Mouse (Mus musculus): ENCODE measurements around the gene Mrfap1. TPM values are rescaled to one million over a fixed set of nuclear protein-coding genes. Genes with fewer than 3 reads are reported as not detected.

The Mrfap1 gene
- polyA plus RNA-seq, 1 experiment from 2014 or later: 573 TPM

DNA sequence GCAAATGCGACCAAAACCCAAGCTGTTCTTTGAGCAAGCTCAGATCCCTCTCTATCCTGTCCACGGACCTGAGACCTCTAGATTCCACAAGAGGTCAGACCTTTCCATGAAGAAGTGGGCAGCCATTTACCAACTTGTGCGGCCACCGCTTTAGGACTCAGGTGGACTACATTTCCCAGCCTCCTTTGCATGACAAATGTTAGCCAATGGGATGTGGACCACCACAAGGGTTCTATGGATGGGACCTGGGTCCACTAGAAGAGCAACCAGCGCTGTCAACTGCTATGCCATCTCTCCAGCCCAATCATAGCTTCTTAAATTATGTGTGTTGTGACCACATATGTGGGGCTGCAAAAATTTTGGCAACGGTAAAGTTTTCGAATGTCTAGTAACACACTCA, 34.7 kb upstream of the Mrfap1 start:
- H3K9me3 ChIP-seq (ENCODE audit: low read depth, low read length): no peaks in the 10 kb centered on the region
- H3K9ac ChIP-seq: no peak overlapping the region
- H3K27ac ChIP-seq (ENCODE audit: low read depth): no peak overlapping the region
- no peaks in the 10 kb centered on the region for H3K4me1 ChIP-seq (ENCODE audit: insufficient read depth)
- H3K36me3 ChIP-seq (ENCODE audit: insufficient read depth): no peaks in the 10 kb centered on the region
- DNase-seq: peak; percentile 4
- ATAC-seq (ENCODE audit: insufficient read depth): no peak
- no peak overlapping the region for H3K4me3 ChIP-seq (ENCODE audit: low read depth, low read length)
- H3K27me3 ChIP-seq (ENCODE audit: insufficient read depth, low read length): no peaks in the 10 kb centered on the region
- 60% methylated on average over 7 of the region's 7 CpGs for WGBS
- TF ChIP-seq CTCF (IDR thresholded peaks at IDR 0.05; ENCODE audit: low read depth): no peak
- H3K4me2 ChIP-seq: no peak overlapping the region

- H3K9ac ChIP-seq: peak within 1 kb of the TSS; percentile 54
- no peaks in the 10 kb centered on the region for H3K9me3 ChIP-seq (ENCODE audit: low read depth, low read length)
- no peak within 1 kb of the TSS for H3K27ac ChIP-seq (ENCODE audit: low read depth)
- WGBS: 3% methylated on average over 46 of the region's 46 CpGs
- ATAC-seq (ENCODE audit: insufficient read depth) (peak; percentile 94), DNase-seq (peak; percentile 93)
- peak; percentile 95 for TF ChIP-seq CTCF (IDR thresholded peaks at IDR 0.05; ENCODE audit: low read depth)
- peak within 1 kb of the TSS; percentile 64 for H3K4me2 ChIP-seq
- H3K36me3 ChIP-seq (ENCODE audit: insufficient read depth): no peaks in the 10 kb centered on the region
- no peaks in the 10 kb centered on the region for H3K27me3 ChIP-seq (ENCODE audit: insufficient read depth, low read length)
- no peaks in the 10 kb centered on the region for H3K4me1 ChIP-seq (ENCODE audit: insufficient read depth)
- peak within 1 kb of the TSS; percentile 46 for H3K4me3 ChIP-seq (ENCODE audit: low read depth, low read length)
Observed at GRCm38 (mm10) chr5:36829913-36830879, 33.6 kb upstream of the Mrfap1 start, which contains the start of gene Man2b2. TSS of gene Man2b2 (minus strand) at chr5:36830653.

- Histone ChIP-seq H3K27me3 (ENCODE audit: insufficient read depth, low read length) (no peaks in the 10 kb centered on the region), H3K9ac (no peak overlapping the region), H3K4me3 (ENCODE audit: low read depth, low read length) (no peak overlapping the region), H3K9me3 (ENCODE audit: low read depth, low read length) (no peaks in the 10 kb centered on the region), H3K4me1 (ENCODE audit: insufficient read depth) (no peaks in the 10 kb centered on the region), H3K36me3 (ENCODE audit: insufficient read depth) (no peaks in the 10 kb centered on the region), H3K27ac (ENCODE audit: low read depth) (no peak overlapping the region), H3K4me2 (no peak overlapping the region)
- ATAC-seq (ENCODE audit: insufficient read depth) (no peak), DNase-seq (no peak)
- 66% methylated on average over 4 of the region's 4 CpGs for WGBS
- TF ChIP-seq CTCF (IDR thresholded peaks at IDR 0.05; ENCODE audit: low read depth): no peak
Observed at GRCm38 (mm10) chr5:36829098-36829497, 32.5 kb upstream of the Mrfap1 start.

GRCm38 (mm10) chr5:36822907-36823306, 26.3 kb upstream of the Mrfap1 start:
- Histone ChIP-seq H3K4me3 (ENCODE audit: low read depth, low read length) (no peak overlapping the region), H3K27ac (ENCODE audit: low read depth) (no peak overlapping the region), H3K9me3 (ENCODE audit: low read depth, low read length) (no peaks in the 10 kb centered on the region), H3K4me1 (ENCODE audit: insufficient read depth) (no peaks in the 10 kb centered on the region), H3K4me2 (no peak overlapping the region), H3K9ac (no peak overlapping the region), H3K36me3 (ENCODE audit: insufficient read depth) (no peaks in the 10 kb centered on the region), H3K27me3 (ENCODE audit: insufficient read depth, low read length) (no peaks in the 10 kb centered on the region)
- WGBS: 88% methylated on average over 4 of the region's 4 CpGs
- no peak for TF ChIP-seq CTCF (IDR thresholded peaks at IDR 0.05; ENCODE audit: low read depth)
- ATAC-seq (ENCODE audit: insufficient read depth) (no peak), DNase-seq (no peak)

- no peak overlapping the region for H3K4me3 ChIP-seq (ENCODE audit: low read depth, low read length)
- no peaks in the 10 kb centered on the region for H3K9me3 ChIP-seq (ENCODE audit: low read depth, low read length)
- H3K27me3 ChIP-seq (ENCODE audit: insufficient read depth, low read length): no peaks in the 10 kb centered on the region
- H3K9ac ChIP-seq: no peak overlapping the region
- WGBS: 45% methylated on average over 6 of the region's 6 CpGs
- no peaks in the 10 kb centered on the region for H3K36me3 ChIP-seq (ENCODE audit: insufficient read depth)
- H3K4me1 ChIP-seq (ENCODE audit: insufficient read depth): no peaks in the 10 kb centered on the region
- ATAC-seq (ENCODE audit: insufficient read depth): no peak; the same call in 1 of the 2 replicates
- DNase-seq: peak; percentile 65
- H3K27ac ChIP-seq (ENCODE audit: low read depth): no peak overlapping the region
- no peak overlapping the region for H3K4me2 ChIP-seq
- peak; percentile 83 for TF ChIP-seq CTCF (IDR thresholded peaks at IDR 0.05; ENCODE audit: low read depth)
Observed at GRCm38 (mm10) chr5:36820142-36820541, 23.6 kb upstream of the Mrfap1 start.

DNA sequence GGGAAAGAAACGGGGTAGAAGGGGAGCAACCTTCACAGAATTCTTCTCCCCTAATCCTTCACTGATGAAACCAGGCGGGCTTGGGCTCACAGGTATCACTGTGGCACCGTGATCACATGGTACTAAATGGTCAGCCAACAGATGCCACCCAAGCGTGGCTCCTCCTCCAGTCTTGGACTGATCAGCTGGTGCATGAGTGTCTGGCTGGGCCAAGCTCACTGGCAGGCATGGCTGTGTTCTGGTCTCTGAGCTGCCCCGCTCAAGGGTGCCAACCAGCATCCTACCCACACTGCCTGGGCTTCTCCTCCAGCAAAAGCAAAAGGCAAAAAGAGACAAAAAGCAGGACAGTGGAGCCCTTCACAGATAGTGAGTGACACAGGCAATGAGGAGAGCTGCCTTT, 23.2 kb upstream of the Mrfap1 start:
- ATAC-seq (ENCODE audit: insufficient read depth) (no peak), DNase-seq (no peak)
- H3K4me3 ChIP-seq (ENCODE audit: low read depth, low read length): no peak overlapping the region
- H3K27ac ChIP-seq (ENCODE audit: low read depth): no peak overlapping the region
- WGBS: 79% methylated on average over 5 of the region's 5 CpGs
- H3K9me3 ChIP-seq (ENCODE audit: low read depth, low read length): no peaks in the 10 kb centered on the region
- no peaks in the 10 kb centered on the region for H3K27me3 ChIP-seq (ENCODE audit: insufficient read depth, low read length)
- no peaks in the 10 kb centered on the region for H3K36me3 ChIP-seq (ENCODE audit: insufficient read depth)
- H3K4me2 ChIP-seq: no peak overlapping the region
- no peaks in the 10 kb centered on the region for H3K4me1 ChIP-seq (ENCODE audit: insufficient read depth)
- no peak for TF ChIP-seq CTCF (IDR thresholded peaks at IDR 0.05; ENCODE audit: low read depth)
- no peak overlapping the region for H3K9ac ChIP-seq

DNA sequence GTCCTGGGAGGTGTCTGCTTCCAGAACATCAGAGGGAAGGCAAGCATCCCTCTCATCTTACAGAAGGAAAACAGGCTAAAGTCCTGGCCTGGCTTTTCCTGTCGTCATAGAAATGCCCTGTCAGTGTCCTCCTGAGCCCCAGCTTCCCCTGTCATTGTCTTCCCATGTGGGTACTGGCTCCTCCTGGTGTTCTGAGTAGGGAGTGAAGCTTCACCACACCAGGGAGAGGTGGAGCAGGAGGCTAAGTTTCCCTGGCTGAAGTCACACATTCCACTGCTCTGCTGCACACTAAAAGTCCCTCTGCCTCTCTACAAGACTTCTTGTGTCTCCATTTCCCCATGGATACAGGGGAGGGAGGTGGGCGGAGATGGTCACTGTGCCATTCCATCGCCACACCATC, 21.2 kb upstream of the Mrfap1 start:
- ATAC-seq (ENCODE audit: insufficient read depth) (no peak), DNase-seq (no peak)
- no peaks in the 10 kb centered on the region for H3K27me3 ChIP-seq (ENCODE audit: insufficient read depth, low read length)
- 64% methylated on average over 3 of the region's 3 CpGs for WGBS
- no peaks in the 10 kb centered on the region for H3K4me1 ChIP-seq (ENCODE audit: insufficient read depth)
- peak; percentile 26; the same call in 1 of the 2 replicates for TF ChIP-seq CTCF (IDR thresholded peaks at IDR 0.05; ENCODE audit: low read depth)
- H3K36me3 ChIP-seq (ENCODE audit: insufficient read depth): no peaks in the 10 kb centered on the region
- H3K27ac ChIP-seq (ENCODE audit: low read depth): no peak overlapping the region
- no peak overlapping the region for H3K4me3 ChIP-seq (ENCODE audit: low read depth, low read length)
- H3K4me2 ChIP-seq: no peak overlapping the region
- no peak overlapping the region for H3K9ac ChIP-seq
- no peaks in the 10 kb centered on the region for H3K9me3 ChIP-seq (ENCODE audit: low read depth, low read length)

All from lung, embryonic 14.5 days (tissue).